Mouse (Mus musculus): ENCODE data around the gene Cbr2. TPM values are rescaled to one million over a fixed set of nuclear protein-coding genes. Genes with fewer than 3 reads are reported as not detected.
A peak's percentile ranks its signal among the peaks of the same experiment; 100 is the strongest.

The Cbr2 gene
- polyA plus RNA-seq, 1 experiment from 2014 or later, result 2.3 TPM

DNA sequence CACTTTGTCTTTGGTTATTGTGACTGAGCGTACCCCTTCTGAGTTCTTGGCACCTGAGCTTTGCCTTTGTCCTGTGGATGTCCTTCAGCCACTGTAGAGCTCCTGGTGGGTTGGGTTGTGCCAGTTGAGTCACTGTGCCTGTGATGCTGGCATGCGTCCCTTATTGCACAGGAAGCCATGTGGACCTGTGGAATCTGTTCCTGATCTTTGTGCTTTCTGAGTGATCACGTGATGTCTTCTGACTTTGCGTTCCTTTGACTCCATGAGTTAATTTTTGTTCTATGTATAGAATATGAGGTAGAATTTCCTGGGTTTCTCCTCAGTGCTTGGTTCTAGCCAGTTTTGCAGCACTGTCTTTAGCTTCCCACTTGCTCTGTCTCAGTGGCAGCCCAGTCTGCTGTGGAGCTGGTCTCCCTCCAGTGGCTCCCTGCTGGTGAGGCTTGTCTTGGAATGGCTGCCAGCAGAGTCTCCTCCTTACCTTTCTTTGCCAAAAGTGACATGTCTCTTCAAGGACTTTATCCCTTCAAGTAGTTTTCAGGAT, 39.4 kb downstream of the Cbr2 start:
- H3K9ac ChIP-seq (ENCODE audit: low read depth, low read length), result no peak overlapping the region
- ATAC-seq, result no peak
- H3K27me3 ChIP-seq (replicated peaks; ENCODE audit: control insufficient read depth, insufficient read depth, low read length), result no peaks in the 10 kb centered on the region
- no peak overlapping the region for H3K4me3 ChIP-seq (ENCODE audit: low read length)
- H3K4me1 ChIP-seq (ENCODE audit: control insufficient read depth, insufficient read depth, low read length), result 0 out of 2 replicates have a peak, but pooled peaks cover 4% of the 10 kb centered on the region
- WGBS, result 89% methylated on average over 4 of the region's 4 CpGs
- no peak overlapping the region for H3K27ac ChIP-seq (ENCODE audit: low read length)
- H3K36me3 ChIP-seq (ENCODE audit: control insufficient read depth, insufficient read depth, low read length), result peaks cover 10% of the 10 kb centered on the region
- H3K4me2 ChIP-seq (ENCODE audit: low read depth, low read length), result no peak overlapping the region
- no peaks in the 10 kb centered on the region for H3K9me3 ChIP-seq (ENCODE audit: control insufficient read depth, low read length)

DNA sequence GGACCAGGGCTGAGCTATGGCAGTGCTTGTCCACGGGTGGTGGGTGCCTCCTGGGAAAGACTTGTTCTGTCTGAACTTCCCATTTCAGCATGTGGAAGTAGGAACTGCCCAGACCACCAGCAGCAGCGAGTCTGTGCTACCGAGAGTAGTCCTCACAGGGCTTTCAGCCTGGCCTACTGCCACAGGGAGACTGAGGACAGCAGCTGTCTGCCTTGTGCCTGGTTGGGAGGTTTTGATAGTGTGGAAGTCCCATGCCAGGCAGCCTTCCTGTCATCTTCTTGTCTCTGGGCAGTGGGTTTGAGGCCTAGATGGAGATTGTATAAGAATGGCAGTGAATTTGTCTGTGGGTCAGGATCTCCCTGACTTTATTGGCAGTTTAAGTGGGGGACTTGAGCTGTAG, 42.5 kb downstream of the Cbr2 start:
- H3K4me2 ChIP-seq (ENCODE audit: low read depth, low read length), result no peak overlapping the region
- peaks cover 6% of the 10 kb centered on the region; the same call in 1 of the 2 replicates for H3K36me3 ChIP-seq (ENCODE audit: control insufficient read depth, insufficient read depth, low read length)
- H3K9ac ChIP-seq (ENCODE audit: low read depth, low read length), result no peak overlapping the region
- H3K4me1 ChIP-seq (ENCODE audit: control insufficient read depth, insufficient read depth, low read length), result 0 out of 2 replicates have a peak, but pooled peaks cover 4% of the 10 kb centered on the region
- ATAC-seq, result no peak
- no peak overlapping the region for H3K4me3 ChIP-seq (ENCODE audit: low read length)
- WGBS, result 90% methylated on average over 3 of the region's 3 CpGs
- no peak overlapping the region for H3K27ac ChIP-seq (ENCODE audit: low read length)
- no peaks in the 10 kb centered on the region for H3K27me3 ChIP-seq (replicated peaks; ENCODE audit: control insufficient read depth, insufficient read depth, low read length)
- H3K9me3 ChIP-seq (ENCODE audit: control insufficient read depth, low read length), result no peaks in the 10 kb centered on the region

DNA sequence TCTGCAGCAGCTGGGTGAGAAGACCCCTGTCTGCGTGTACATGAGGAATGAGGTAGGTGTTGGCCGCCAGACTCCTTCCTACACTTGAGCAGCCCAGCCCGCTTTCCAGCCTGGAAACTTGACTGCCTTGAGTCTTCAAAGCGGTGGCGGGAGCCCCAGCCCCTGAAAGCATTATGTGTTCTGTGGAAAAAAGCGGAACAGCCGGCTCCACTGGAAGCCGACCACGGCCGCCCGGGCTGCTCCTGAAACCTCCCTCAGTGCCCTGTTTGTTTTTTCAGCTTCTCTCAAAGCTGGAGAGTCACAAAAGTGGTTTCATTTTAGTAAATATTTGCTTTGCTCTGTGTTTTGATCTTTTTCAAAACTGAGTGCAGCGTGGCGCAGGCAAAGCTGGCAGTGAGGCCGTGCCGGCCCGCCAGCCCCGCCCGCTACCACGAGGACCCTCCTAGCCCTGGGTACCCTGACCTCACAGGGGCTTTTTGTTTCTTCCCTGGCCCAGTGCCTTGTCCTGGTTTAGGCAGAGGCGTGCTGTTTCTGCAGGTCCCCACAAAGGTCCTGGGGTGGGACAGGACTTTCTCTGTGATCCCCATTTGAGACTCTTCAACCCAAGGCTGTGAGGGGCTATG, 45.2 kb downstream of the Cbr2 start:
- Histone ChIP-seq H3K36me3 (ENCODE audit: control insufficient read depth, insufficient read depth, low read length) (peaks cover 6% of the 10 kb centered on the region; the same call in 1 of the 2 replicates), H3K9ac (ENCODE audit: low read depth, low read length) (peak overlapping the region; percentile 19; the same call in 1 of the 2 replicates), H3K27me3 (replicated peaks; ENCODE audit: control insufficient read depth, insufficient read depth, low read length) (no peaks in the 10 kb centered on the region), H3K4me2 (ENCODE audit: low read depth, low read length) (no peak overlapping the region), H3K4me3 (ENCODE audit: low read length) (no peak overlapping the region), H3K27ac (ENCODE audit: low read length) (no peak overlapping the region), H3K9me3 (ENCODE audit: control insufficient read depth, low read length) (no peaks in the 10 kb centered on the region), H3K4me1 (ENCODE audit: control insufficient read depth, insufficient read depth, low read length) (0 out of 2 replicates have a peak, but pooled peaks cover 4% of the 10 kb centered on the region)
- ATAC-seq, result no peak
- WGBS, result 67% methylated on average over 20 of the region's 20 CpGs

DNA sequence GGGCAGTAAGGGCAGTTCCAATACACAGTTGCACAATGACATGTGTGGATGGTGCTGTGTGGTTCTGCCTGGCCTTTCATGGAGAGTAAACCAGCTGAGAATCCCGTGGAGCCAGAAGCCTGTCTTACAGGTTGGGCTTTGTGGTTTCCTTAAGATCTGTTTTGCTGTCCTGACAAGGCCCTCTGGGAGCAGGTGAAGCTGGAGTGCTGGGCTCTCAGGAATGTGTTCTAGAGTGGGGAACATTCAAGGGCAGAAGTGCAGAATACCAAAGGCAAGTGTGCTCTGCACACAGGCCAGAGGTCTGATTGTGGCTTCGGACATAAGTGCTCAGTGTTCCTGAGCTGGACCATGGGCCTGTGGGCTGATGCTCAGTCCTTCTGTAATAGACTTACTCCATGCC, 47.3 kb downstream of the Cbr2 start:
- WGBS, result 86% methylated on average over 2 of the region's 2 CpGs

DNA sequence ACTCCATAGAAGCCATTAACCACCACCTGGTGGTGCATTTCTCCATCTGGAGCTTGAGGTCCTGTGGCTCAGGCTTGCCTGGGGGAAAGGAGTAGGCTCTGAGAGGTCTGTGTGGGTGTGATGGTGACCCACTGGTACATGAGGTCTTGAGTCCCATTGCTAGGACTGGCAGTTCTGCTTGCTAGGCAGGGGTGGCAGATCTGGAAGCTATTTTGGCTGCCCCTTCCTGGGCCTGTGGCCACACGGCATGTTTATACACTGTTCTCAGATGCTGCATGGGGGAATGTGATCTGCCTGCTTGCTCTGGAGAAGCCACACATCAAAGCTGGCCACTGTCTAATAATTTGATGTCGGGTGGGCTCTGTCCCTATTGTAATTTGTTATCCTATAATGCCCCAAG, 47.8 kb downstream of the Cbr2 start:
- Histone ChIP-seq H3K27ac (ENCODE audit: low read length) (no peak overlapping the region), H3K9ac (ENCODE audit: low read depth, low read length) (no peak overlapping the region)
- ATAC-seq, result no peak

More for the DNA sequence above, 47.3 kb downstream of the Cbr2 start:
- no peak overlapping the region for H3K9ac ChIP-seq (ENCODE audit: low read depth, low read length)
- no peak for ATAC-seq
- H3K9me3 ChIP-seq (ENCODE audit: control insufficient read depth, low read length), result no peaks in the 10 kb centered on the region
- H3K27me3 ChIP-seq (replicated peaks; ENCODE audit: control insufficient read depth, insufficient read depth, low read length), result no peaks in the 10 kb centered on the region
- peaks cover 8% of the 10 kb centered on the region; the same call in 1 of the 2 replicates for H3K4me1 ChIP-seq (ENCODE audit: control insufficient read depth, insufficient read depth, low read length)
- no peak overlapping the region for H3K4me2 ChIP-seq (ENCODE audit: low read depth, low read length)
- H3K36me3 ChIP-seq (ENCODE audit: control insufficient read depth, insufficient read depth, low read length), result peaks cover 6% of the 10 kb centered on the region; the same call in 1 of the 2 replicates
- no peak overlapping the region for H3K4me3 ChIP-seq (ENCODE audit: low read length)
- H3K27ac ChIP-seq (ENCODE audit: low read length), result no peak overlapping the region

DNA sequence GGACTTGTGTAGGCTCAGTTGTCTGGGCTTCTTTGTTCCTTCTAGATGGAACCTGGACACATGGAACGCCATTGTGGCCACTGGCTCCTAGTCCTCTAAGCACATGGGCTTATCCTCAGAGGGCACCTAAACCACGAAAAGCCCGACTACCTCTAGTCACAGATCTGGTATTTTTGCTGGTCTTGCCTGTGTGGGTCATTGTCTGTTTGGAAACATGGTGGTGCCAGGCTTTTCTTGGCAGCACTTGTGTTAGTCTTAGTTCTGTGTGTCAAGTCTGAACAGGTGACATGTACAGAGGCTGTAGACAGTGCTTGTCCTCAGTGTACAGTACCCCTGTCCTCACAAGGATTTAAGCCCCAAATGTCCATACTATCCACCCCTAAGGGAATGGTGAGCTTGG, 48.4 kb downstream of the Cbr2 start:
- no peak for ATAC-seq
- Histone ChIP-seq H3K4me2 (ENCODE audit: low read depth, low read length) (no peak overlapping the region), H3K9ac (ENCODE audit: low read depth, low read length) (no peak overlapping the region), H3K4me3 (ENCODE audit: low read length) (no peak overlapping the region), H3K27me3 (replicated peaks; ENCODE audit: control insufficient read depth, insufficient read depth, low read length) (no peaks in the 10 kb centered on the region), H3K36me3 (ENCODE audit: control insufficient read depth, insufficient read depth, low read length) (peaks cover 4% of the 10 kb centered on the region; the same call in 1 of the 2 replicates), H3K9me3 (ENCODE audit: control insufficient read depth, low read length) (no peaks in the 10 kb centered on the region), H3K4me1 (ENCODE audit: control insufficient read depth, insufficient read depth, low read length) (peaks cover 8% of the 10 kb centered on the region; the same call in 1 of the 2 replicates), H3K27ac (ENCODE audit: low read length) (no peak overlapping the region)
- WGBS, result 94% methylated on average over 3 of the region's 3 CpGs

More for the DNA sequence above, 47.8 kb downstream of the Cbr2 start:
- 82% methylated on average over 2 of the region's 2 CpGs for WGBS
- no peaks in the 10 kb centered on the region for H3K27me3 ChIP-seq (replicated peaks; ENCODE audit: control insufficient read depth, insufficient read depth, low read length)
- H3K4me3 ChIP-seq (ENCODE audit: low read length), result no peak overlapping the region
- no peaks in the 10 kb centered on the region for H3K9me3 ChIP-seq (ENCODE audit: control insufficient read depth, low read length)
- no peak overlapping the region for H3K4me2 ChIP-seq (ENCODE audit: low read depth, low read length)
- peaks cover 6% of the 10 kb centered on the region; the same call in 1 of the 2 replicates for H3K36me3 ChIP-seq (ENCODE audit: control insufficient read depth, insufficient read depth, low read length)
- H3K4me1 ChIP-seq (ENCODE audit: control insufficient read depth, insufficient read depth, low read length), result peaks cover 8% of the 10 kb centered on the region; the same call in 1 of the 2 replicates

- Histone ChIP-seq H3K4me3 (ENCODE audit: low read length) (no peak overlapping the region), H3K27me3 (replicated peaks; ENCODE audit: control insufficient read depth, insufficient read depth, low read length) (no peaks in the 10 kb centered on the region), H3K9ac (ENCODE audit: low read depth, low read length) (no peak overlapping the region), H3K4me1 (ENCODE audit: control insufficient read depth, insufficient read depth, low read length) (peaks cover 8% of the 10 kb centered on the region; the same call in 1 of the 2 replicates), H3K27ac (ENCODE audit: low read length) (no peak overlapping the region), H3K9me3 (ENCODE audit: control insufficient read depth, low read length) (no peaks in the 10 kb centered on the region), H3K36me3 (ENCODE audit: control insufficient read depth, insufficient read depth, low read length) (peaks cover 4% of the 10 kb centered on the region; the same call in 1 of the 2 replicates), H3K4me2 (ENCODE audit: low read depth, low read length) (no peak overlapping the region)
- ATAC-seq, result no peak
- WGBS, result 96% methylated on average over 5 of the region's 5 CpGs
These were observed 49.2 kb downstream of the Cbr2 start for GRCm38 (mm10) chr11:120682683-120683082.

GRCm38 (mm10) chr11:120679909-120680308, 52.0 kb downstream of the Cbr2 start:
- H3K36me3 ChIP-seq (ENCODE audit: control insufficient read depth, insufficient read depth, low read length), result 0 out of 2 replicates have a peak, but pooled peaks cover 4% of the 10 kb centered on the region
- H3K9me3 ChIP-seq (ENCODE audit: control insufficient read depth, low read length), result no peaks in the 10 kb centered on the region
- 80% methylated on average over 3 of the region's 3 CpGs for WGBS
- H3K4me2 ChIP-seq (ENCODE audit: low read depth, low read length), result no peak overlapping the region
- H3K27ac ChIP-seq (ENCODE audit: low read length), result no peak overlapping the region
- no peak overlapping the region for H3K9ac ChIP-seq (ENCODE audit: low read depth, low read length)
- peaks cover 4% of the 10 kb centered on the region; the same call in 1 of the 2 replicates for H3K4me1 ChIP-seq (ENCODE audit: control insufficient read depth, insufficient read depth, low read length)
- no peak overlapping the region for H3K4me3 ChIP-seq (ENCODE audit: low read length)
- peak; percentile 49 for ATAC-seq
- no peaks in the 10 kb centered on the region for H3K27me3 ChIP-seq (replicated peaks; ENCODE audit: control insufficient read depth, insufficient read depth, low read length)

All from intestine, embryonic 16.5 days (tissue).